Mouse (Mus musculus) left cerebral cortex, postnatal 10 days (tissue): ENCODE data around the gene Zbtb21. TPM values are rescaled to one million over a fixed set of nuclear protein-coding genes. Genes with fewer than 3 reads are reported as not detected.

Experiments used
- DNase-seq, 2 experiments: peaks; one replicate each; pipeline ENCODE4 v3.0.0; 2021 to 2022; ENCODE audit warnings: low spot score in 2 of 2, mixed read lengths in 1 of 2; ENCODE audit errors: extremely low spot score in 1 of 2
- intact Hi-C: fragments of 180-260 bp; cut with DNase I; formaldehyde crosslinking; loops from one replicate; pipeline ENCODE4 v1.15.1; 2025
- total RNA-seq, 2 experiments: library from RNA; stranded (reverse); gene quantifications; 2 replicates each; pipeline ENCODE4 v1.2.3; 2021

Zbtb21 gene
- total RNA-seq, 2 experiments from 2014 or later: 22.6 to 25.7 TPM

DNA sequence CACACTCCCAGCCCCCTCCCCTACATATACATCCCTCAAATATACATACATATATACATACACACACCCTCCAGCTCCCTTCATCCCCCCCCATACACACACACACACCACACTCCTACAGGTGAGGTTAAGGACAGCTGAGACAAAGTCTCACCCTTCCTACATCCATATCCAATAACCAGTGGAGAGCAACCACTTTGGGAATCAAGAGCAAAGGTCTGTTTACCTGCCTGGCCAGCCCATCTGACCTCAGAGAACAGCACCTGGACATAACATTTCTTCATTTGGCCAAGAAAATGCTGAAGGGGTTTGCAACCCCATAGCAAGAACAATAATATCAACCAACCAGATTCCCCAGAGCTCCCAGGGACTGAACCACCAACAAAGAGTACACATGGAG, 56.1 kb downstream of the Zbtb21 start:
- DNase-seq: no peak
- intact Hi-C loops: no loop called here

DNA sequence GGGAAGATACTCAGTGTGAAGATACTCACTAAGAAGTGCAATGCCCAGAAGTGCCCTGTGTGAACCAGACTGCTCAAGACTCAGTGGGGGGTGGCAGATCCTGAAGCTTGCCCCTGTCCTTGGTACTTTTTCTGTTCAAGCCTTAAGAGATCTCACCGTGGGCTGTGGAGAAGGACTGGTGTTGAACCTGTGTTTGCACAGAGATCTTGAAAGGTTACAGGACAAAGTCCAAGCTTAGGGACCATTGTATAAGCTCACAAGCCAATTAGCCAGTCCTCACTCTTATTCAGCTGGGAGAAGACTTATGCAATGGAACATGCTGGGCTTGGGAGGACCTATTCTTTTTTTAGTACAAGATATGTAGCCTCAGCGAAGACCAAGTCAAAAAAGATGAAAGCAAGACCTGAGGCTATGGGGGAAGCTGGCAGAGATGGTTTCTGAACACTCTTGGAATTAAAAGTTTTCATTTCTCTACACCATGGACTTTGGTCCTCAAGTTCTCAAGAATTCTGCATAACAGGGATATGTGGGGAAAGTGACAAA, 56.9 kb downstream of the Zbtb21 start:
- DNase-seq: no peak
- intact Hi-C loops: no loop called here

DNA sequence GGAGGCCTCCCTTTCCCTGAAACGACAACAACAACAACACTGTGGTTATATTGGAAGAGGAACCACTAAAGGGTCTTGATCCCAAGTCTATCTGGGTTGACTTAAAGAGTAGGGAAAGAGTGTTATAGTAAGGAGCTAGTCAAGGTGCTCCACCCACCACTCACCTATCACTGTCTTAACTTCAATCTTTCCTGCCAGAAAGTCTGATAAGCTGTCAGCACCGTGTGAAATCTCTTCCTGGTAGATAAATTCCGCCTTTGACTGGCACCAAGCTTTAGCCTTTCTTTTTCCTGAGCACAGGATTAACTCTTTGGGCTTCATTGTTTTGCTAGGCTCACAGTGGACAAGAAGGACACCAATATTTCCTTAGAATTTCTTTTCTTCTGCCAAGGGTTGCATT, 58.4 kb downstream of the Zbtb21 start:
- DNase-seq: no peak
- intact Hi-C loops: no loop called here

DNA sequence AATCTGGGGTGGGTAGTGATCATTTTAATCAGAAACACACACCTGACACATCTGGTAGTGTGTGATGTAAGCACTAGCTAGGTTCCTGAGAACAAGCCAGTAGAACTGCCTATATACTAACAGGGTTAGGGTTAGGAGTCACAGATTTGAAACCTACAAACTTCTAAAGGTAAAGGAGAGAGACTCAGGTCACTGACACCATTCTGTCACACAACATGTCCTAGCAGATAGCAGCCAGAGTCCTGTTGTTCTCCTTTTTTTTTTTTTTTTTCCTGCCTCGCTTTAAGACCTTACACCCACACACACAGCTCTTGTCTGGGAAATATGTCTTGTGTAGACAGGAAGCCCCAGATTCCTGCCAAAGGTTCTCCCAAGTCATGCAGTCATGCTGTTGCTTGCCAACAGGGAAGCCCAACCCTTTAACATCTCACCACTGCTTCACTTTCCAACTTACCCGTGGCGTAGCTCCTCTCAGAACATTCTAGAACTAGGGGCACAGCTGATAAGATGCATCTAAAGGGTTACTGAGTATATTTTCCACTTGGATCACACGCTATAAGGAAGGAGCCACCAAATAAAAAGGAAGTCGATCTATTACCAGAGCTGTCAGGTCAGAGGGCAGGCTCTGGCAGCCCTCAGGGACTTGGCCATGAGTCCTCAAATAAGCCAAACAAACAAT, 64.9 kb downstream of the Zbtb21 start:
- intact Hi-C loops: no loop called here
- DNase-seq: peak in 1 of 2 experiments; percentile 43

Other genes starting within 250 kb of the Zbtb21 start
- under 1 TPM in 1 of 2 experiments, not detected in 1; 0.30 TPM for gene Ripk4, start 198.8 kb downstream of the Zbtb21 start, total RNA-seq
- gene Prdm15, start 110.8 kb downstream of the Zbtb21 start, total RNA-seq: 10 to 100 TPM; 19.2 to 20.6 TPM
- 10 to 100 TPM; 17.5 to 26.6 TPM for gene C2cd2, start within 50 bp of the Zbtb21 start, total RNA-seq
- gene B230307C23Rik, start 34.7 kb upstream of the Zbtb21 start, total RNA-seq: 10 to 100 TPM; 24.8 to 32.8 TPM
- 1 to 10 TPM; 7.2 to 8.2 TPM for gene A630089N07Rik, start 119.8 kb upstream of the Zbtb21 start, total RNA-seq